Mouse (Mus musculus): ENCODE measurements around the gene Ppp2r5d. TPM values are rescaled to one million over a fixed set of nuclear protein-coding genes. Genes with fewer than 3 reads are reported as not detected.
A peak's percentile ranks its signal among the peaks of the same experiment; 100 is the strongest.

The Ppp2r5d gene
- polyA plus RNA-seq, 1 experiment from 2014 or later = 122 TPM

- under 1% methylated on average over 60 of the region's 76 CpGs for WGBS
- H3K4me2 ChIP-seq (ENCODE audit: low read depth, severe bottlenecking) = peak overlapping the region; percentile 99
Observed at GRCm38 (mm10) chr17:46711612-46712271, 6.8 kb upstream of the Ppp2r5d start.

GRCm38 (mm10) chr17:46710959-46711597 lies 6.2 kb upstream of the Ppp2r5d start, which contains the start of gene Pex6:
TSS of gene Pex6 (plus strand) at chr17:46711463.
- H3K27me3 ChIP-seq (ENCODE audit: control insufficient read depth, insufficient read depth, low read length) = no peaks in the 10 kb centered on the region
- H3K9ac ChIP-seq (ENCODE audit: low read length) = peak within 1 kb of the TSS; percentile 88
- H3K36me3 ChIP-seq (ENCODE audit: control insufficient read depth, insufficient read depth, low read length) = peaks cover 11% of the 10 kb centered on the region
- no peaks in the 10 kb centered on the region for H3K9me3 ChIP-seq (ENCODE audit: control insufficient read depth, low read length)
- H3K27ac ChIP-seq (replicated peaks; ENCODE audit: low read depth, low read length) = peak within 1 kb of the TSS; percentile 21; the same call in 1 of the 2 replicates
- H3K4me2 ChIP-seq (ENCODE audit: low read depth, severe bottlenecking) = peak within 1 kb of the TSS; percentile 99
- peak; percentile 87 for ATAC-seq (ENCODE audit: insufficient number of reproducible peaks, low FRiP score, low TSS enrichment, low read depth)
- DNase-seq (ENCODE audit: low spot score) = peak; percentile 95
- peak within 1 kb of the TSS; percentile 97 for H3K4me3 ChIP-seq (ENCODE audit: low read depth, low read length)
- WGBS = 8% methylated on average over 36 of the region's 36 CpGs
- H3K4me1 ChIP-seq (ENCODE audit: control insufficient read depth, insufficient read depth, low read length) = peaks cover 8% of the 10 kb centered on the region; the same call in 1 of the 2 replicates

More at GRCm38 (mm10) chr17:46711612-46712271, 6.8 kb upstream of the Ppp2r5d start:
- Histone ChIP-seq H3K36me3 (ENCODE audit: control insufficient read depth, insufficient read depth, low read length) (peaks cover 11% of the 10 kb centered on the region), H3K4me1 (ENCODE audit: control insufficient read depth, insufficient read depth, low read length) (peaks cover 8% of the 10 kb centered on the region; the same call in 1 of the 2 replicates), H3K9me3 (ENCODE audit: control insufficient read depth, low read length) (no peaks in the 10 kb centered on the region), H3K9ac (ENCODE audit: low read length) (peak overlapping the region; percentile 88), H3K4me3 (ENCODE audit: low read depth, low read length) (peak overlapping the region; percentile 97), H3K27me3 (ENCODE audit: control insufficient read depth, insufficient read depth, low read length) (no peaks in the 10 kb centered on the region), H3K27ac (replicated peaks; ENCODE audit: low read depth, low read length) (peak overlapping the region; percentile 21; the same call in 1 of the 2 replicates)
- DNase-seq (ENCODE audit: low spot score) (no peak), ATAC-seq (ENCODE audit: insufficient number of reproducible peaks, low FRiP score, low TSS enrichment, low read depth) (peak; percentile 19; the same call in 1 of the 2 replicates)

DNA sequence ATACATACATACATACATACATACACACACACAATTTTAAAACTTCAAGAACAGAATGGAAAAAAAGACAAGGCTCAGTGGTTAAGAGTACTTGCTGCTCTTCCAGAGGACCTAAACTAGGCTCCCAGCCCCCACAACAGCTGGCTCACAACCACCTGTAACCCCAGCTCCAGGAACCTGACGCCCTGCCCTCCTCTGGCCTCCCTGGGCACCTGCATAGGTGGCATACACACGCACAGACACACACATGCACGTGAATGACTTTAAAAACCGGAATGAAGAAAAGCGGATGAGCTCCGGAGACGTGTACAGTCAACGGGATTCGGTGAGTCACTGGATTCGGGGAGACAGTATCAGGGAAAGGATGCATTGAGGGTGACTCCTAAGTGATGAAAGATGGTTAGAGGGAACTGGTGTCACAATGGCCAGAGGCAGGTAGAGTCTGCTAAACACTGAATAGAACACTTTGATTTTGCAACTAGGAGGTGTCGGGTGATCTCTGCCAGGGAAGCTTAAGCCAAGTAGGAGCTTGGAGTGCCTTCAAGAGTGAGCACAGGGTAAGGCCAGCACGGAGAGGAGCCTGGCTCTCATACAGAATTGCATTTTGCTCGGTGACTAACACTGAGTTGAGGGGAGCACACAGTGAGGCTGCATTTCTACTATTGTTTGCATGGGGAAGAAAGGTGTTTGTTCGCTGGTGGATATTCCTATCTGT lies 1.6 kb upstream of the Ppp2r5d start:
- H3K27ac ChIP-seq (replicated peaks; ENCODE audit: low read depth, low read length) = no peak overlapping the region
- H3K36me3 ChIP-seq (ENCODE audit: control insufficient read depth, insufficient read depth, low read length) = no peaks in the 10 kb centered on the region
- no peak overlapping the region for H3K9ac ChIP-seq (ENCODE audit: low read length)
- ATAC-seq (ENCODE audit: insufficient number of reproducible peaks, low FRiP score, low TSS enrichment, low read depth) (no peak), DNase-seq (ENCODE audit: low spot score) (no peak)
- no peaks in the 10 kb centered on the region for H3K27me3 ChIP-seq (ENCODE audit: control insufficient read depth, insufficient read depth, low read length)
- H3K4me3 ChIP-seq (ENCODE audit: low read depth, low read length) = no peak overlapping the region
- 94% methylated on average over 14 of the region's 14 CpGs for WGBS
- H3K4me2 ChIP-seq (ENCODE audit: low read depth, severe bottlenecking) = no peak overlapping the region
- H3K4me1 ChIP-seq (ENCODE audit: control insufficient read depth, insufficient read depth, low read length) = peaks cover 15% of the 10 kb centered on the region
- H3K9me3 ChIP-seq (ENCODE audit: control insufficient read depth, low read length) = no peaks in the 10 kb centered on the region

- no peaks in the 10 kb centered on the region for H3K27me3 ChIP-seq (ENCODE audit: control insufficient read depth, insufficient read depth, low read length)
- 5% methylated on average over 40 of the region's 41 CpGs for WGBS
- H3K9me3 ChIP-seq (ENCODE audit: control insufficient read depth, low read length) = no peaks in the 10 kb centered on the region
- DNase-seq (ENCODE audit: low spot score) (no peak), ATAC-seq (ENCODE audit: insufficient number of reproducible peaks, low FRiP score, low TSS enrichment, low read depth) (peak; percentile 82)
- H3K36me3 ChIP-seq (ENCODE audit: control insufficient read depth, insufficient read depth, low read length) = peaks cover 4% of the 10 kb centered on the region; the same call in 1 of the 2 replicates
- H3K9ac ChIP-seq (ENCODE audit: low read length) = peak overlapping the region; percentile 85
- H3K4me2 ChIP-seq (ENCODE audit: low read depth, severe bottlenecking) = peak overlapping the region; percentile 72
- H3K4me1 ChIP-seq (ENCODE audit: control insufficient read depth, insufficient read depth, low read length) = peaks cover 15% of the 10 kb centered on the region
- H3K4me3 ChIP-seq (ENCODE audit: low read depth, low read length) = peak overlapping the region; percentile 91
- peak overlapping the region; percentile 77 for H3K27ac ChIP-seq (replicated peaks; ENCODE audit: low read depth, low read length)
Observed at GRCm38 (mm10) chr17:46703971-46704886, 682 bp downstream of the Ppp2r5d start.

DNA sequence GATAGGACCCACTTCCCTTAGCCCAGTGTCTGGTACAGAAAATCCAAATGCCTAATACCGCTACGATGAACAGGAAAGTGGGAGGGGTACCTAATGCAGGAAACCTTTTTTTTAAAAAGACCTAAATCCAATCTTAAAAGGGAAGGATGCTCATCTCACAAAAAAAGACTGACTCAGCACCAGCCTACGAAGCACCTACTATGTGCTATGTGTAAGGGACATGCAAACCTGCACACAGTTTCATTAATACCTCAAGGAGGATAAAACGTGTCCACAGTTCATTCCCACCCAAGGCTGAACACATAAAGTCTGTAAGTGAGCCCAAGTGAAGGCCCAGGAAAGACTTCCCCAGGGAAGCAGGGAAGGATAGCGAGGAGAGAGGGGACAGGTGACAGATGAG lies 2.4 kb downstream of the Ppp2r5d start:
- no peak overlapping the region for H3K27ac ChIP-seq (replicated peaks; ENCODE audit: low read depth, low read length)
- H3K36me3 ChIP-seq (ENCODE audit: control insufficient read depth, insufficient read depth, low read length) = peaks cover 4% of the 10 kb centered on the region; the same call in 1 of the 2 replicates
- H3K9ac ChIP-seq (ENCODE audit: low read length) = 0 out of 2 replicates have a peak overlapping the region, but pooled peaks have one; percentile 3
- H3K4me3 ChIP-seq (ENCODE audit: low read depth, low read length) = no peak overlapping the region
- ATAC-seq (ENCODE audit: insufficient number of reproducible peaks, low FRiP score, low TSS enrichment, low read depth) = no peak
- no peak for DNase-seq (ENCODE audit: low spot score)
- no peaks in the 10 kb centered on the region for H3K27me3 ChIP-seq (ENCODE audit: control insufficient read depth, insufficient read depth, low read length)
- H3K4me1 ChIP-seq (ENCODE audit: control insufficient read depth, insufficient read depth, low read length) = peaks cover 15% of the 10 kb centered on the region
- no peaks in the 10 kb centered on the region for H3K9me3 ChIP-seq (ENCODE audit: control insufficient read depth, low read length)
- H3K4me2 ChIP-seq (ENCODE audit: low read depth, severe bottlenecking) = no peak overlapping the region
- 88% methylated on average over 5 of the region's 5 CpGs for WGBS

DNA sequence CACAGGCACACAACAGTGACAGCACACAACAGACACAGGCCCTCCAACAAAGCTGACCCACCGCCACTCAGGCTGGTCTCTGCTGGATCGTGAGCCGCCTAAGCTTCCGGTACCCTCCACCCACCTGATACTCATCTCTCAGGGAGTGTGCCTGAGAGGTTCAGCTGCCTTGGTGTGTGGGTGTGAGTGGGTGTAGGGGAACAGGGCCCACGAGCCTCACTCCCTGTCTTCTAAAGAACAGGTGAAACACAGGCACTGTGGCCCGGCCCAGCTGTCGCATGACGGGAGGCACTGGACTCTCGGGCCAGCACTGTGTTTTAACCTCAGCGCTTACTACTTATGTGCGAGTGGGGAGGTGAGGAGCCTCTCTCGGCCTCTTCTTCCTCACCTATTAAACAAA lies 2.8 kb downstream of the Ppp2r5d start:
- no peaks in the 10 kb centered on the region for H3K27me3 ChIP-seq (ENCODE audit: control insufficient read depth, insufficient read depth, low read length)

GRCm38 (mm10) chr17:46701489-46701888 lies 3.4 kb downstream of the Ppp2r5d start:
- Histone ChIP-seq H3K4me1 (ENCODE audit: control insufficient read depth, insufficient read depth, low read length) (peaks cover 15% of the 10 kb centered on the region), H3K27me3 (ENCODE audit: control insufficient read depth, insufficient read depth, low read length) (no peaks in the 10 kb centered on the region), H3K4me3 (ENCODE audit: low read depth, low read length) (no peak overlapping the region), H3K9ac (ENCODE audit: low read length) (0 out of 2 replicates have a peak overlapping the region, but pooled peaks have one; percentile 17), H3K9me3 (ENCODE audit: control insufficient read depth, low read length) (no peaks in the 10 kb centered on the region), H3K27ac (replicated peaks; ENCODE audit: low read depth, low read length) (no peak overlapping the region), H3K4me2 (ENCODE audit: low read depth, severe bottlenecking) (no peak overlapping the region), H3K36me3 (ENCODE audit: control insufficient read depth, insufficient read depth, low read length) (peaks cover 4% of the 10 kb centered on the region; the same call in 1 of the 2 replicates)
- no peak for ATAC-seq (ENCODE audit: insufficient number of reproducible peaks, low FRiP score, low TSS enrichment, low read depth)
- 89% methylated on average over 12 of the region's 12 CpGs for WGBS
- DNase-seq (ENCODE audit: low spot score) = no peak

More for the DNA sequence above, 2.8 kb downstream of the Ppp2r5d start:
- Histone ChIP-seq H3K4me1 (ENCODE audit: control insufficient read depth, insufficient read depth, low read length) (peaks cover 15% of the 10 kb centered on the region), H3K36me3 (ENCODE audit: control insufficient read depth, insufficient read depth, low read length) (peaks cover 4% of the 10 kb centered on the region; the same call in 1 of the 2 replicates), H3K27ac (replicated peaks; ENCODE audit: low read depth, low read length) (no peak overlapping the region), H3K9me3 (ENCODE audit: control insufficient read depth, low read length) (no peaks in the 10 kb centered on the region), H3K4me3 (ENCODE audit: low read depth, low read length) (no peak overlapping the region), H3K9ac (ENCODE audit: low read length) (no peak overlapping the region), H3K4me2 (ENCODE audit: low read depth, severe bottlenecking) (no peak overlapping the region; the same call in 1 of the 2 replicates)
- ATAC-seq (ENCODE audit: insufficient number of reproducible peaks, low FRiP score, low TSS enrichment, low read depth) (no peak), DNase-seq (ENCODE audit: low spot score) (no peak)
- 87% methylated on average over 12 of the region's 12 CpGs for WGBS

All from limb, embryonic 11.5 days (tissue).